Mouse (Mus musculus) megakaryocyte, embryonic 14.5 days (primary cell): ENCODE measurements around the gene Cd163. TPM values are rescaled to one million over a fixed set of nuclear protein-coding genes. Genes with fewer than 3 reads are reported as not detected.

Experiments
- H3K27me3 ChIP-seq: replicated peaks from 2 replicates; pipeline ENCODE3; 2012; ENCODE audit warnings: inconsistent platforms
- H3K36me3 ChIP-seq: replicated peaks from 2 replicates; pipeline ENCODE3; 2012; ENCODE audit warnings: low read length, inconsistent platforms, mixed read lengths
- H3K4me1 ChIP-seq: 2 replicates; pipeline ENCODE4 v1.6.1; 2012; ENCODE audit warnings: inconsistent platforms
- H3K4me3 ChIP-seq: replicated peaks from 2 replicates; pipeline ENCODE3; 2012; ENCODE audit warnings: moderate library complexity, mild to moderate bottlenecking, inconsistent platforms
- H3K9me3 ChIP-seq: 2 replicates; pipeline ENCODE4 v1.6.1; 2012; ENCODE audit warnings: inconsistent platforms
- FLI1 ChIP-seq: IDR thresholded peaks from 2 replicates; pipeline ENCODE4 v1.6.1; 2012; ENCODE audit warnings: low read length, inconsistent platforms, mixed read lengths
- GATA1 ChIP-seq: IDR thresholded peaks from 3 replicates; pipeline ENCODE4 v1.6.1; 2012; ENCODE audit warnings: mixed read lengths, low read length, inconsistent platforms, borderline replicate concordance
- polyA plus RNA-seq: library from polyadenylated mRNA; stranded (reverse); fragments of >175 nt; gene quantifications from 2 replicates; pipeline ENCODE4 v1.2.3, GENCODE M21; 2012; ENCODE audit warnings: low replicate concordance; ENCODE audit not compliant: insufficient read depth

Gene Cd163
- polyA plus RNA-seq, 1 experiment: not detected

DNA sequence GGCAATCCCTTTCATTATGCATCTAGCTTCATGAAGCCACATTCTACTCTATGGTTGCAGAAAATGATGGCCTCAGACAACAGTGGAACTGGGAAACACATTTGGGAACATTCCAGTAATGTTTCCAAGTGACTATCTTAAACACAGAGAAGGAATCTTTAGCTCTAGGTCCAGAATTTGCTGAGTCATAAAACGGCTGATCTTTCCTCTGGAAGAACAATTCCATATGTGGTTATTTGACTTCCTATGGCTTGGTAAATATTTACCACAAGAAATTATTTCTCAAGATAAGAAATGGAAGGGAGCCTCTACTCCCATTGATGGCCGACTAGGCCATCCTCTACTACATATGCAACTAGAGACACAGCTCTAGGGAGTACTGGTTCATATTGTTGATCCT, 48.8 kb downstream of the Cd163 start:
- Histone ChIP-seq H3K27me3 (peaks cover 40% of the 10 kb centered on the region), H3K4me1 (peaks cover 12% of the 10 kb centered on the region; the same call in 1 of the 2 replicates), H3K36me3 (no peaks in the 10 kb centered on the region), H3K9me3 (peaks cover 18% of the 10 kb centered on the region), H3K4me3 (no peak overlapping the region)
- no peak for TF ChIP-seq GATA1
- no peak for TF ChIP-seq FLI1

DNA sequence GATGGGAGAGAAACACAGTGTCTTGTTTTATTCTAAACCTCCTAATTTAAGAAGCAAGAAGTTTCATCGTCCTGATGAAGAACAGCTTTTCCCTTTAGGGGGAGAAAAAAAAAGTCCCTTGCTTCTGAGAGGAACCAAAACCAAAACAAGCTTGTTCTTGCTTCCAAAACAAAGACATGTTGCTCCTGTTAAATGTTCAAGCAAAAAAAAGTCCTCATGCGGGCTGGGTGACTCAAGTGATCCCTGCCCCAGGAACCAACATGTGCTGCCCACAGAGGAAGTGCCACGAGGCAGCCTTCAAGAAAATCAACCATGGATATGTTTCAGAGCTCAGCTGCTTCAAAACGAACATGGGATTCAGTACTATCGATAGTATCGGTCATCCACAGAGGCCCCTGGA, 54.5 kb downstream of the Cd163 start:
- TF ChIP-seq GATA1 (no peak), FLI1 (no peak)

GRCm38 (mm10) chr6:124360549-124360948, 56.1 kb downstream of the Cd163 start:
- Histone ChIP-seq H3K4me3 (no peak overlapping the region), H3K27me3 (peaks cover 36% of the 10 kb centered on the region), H3K9me3 (no peaks in the 10 kb centered on the region), H3K4me1 (peaks cover 9% of the 10 kb centered on the region; the same call in 1 of the 2 replicates), H3K36me3 (no peaks in the 10 kb centered on the region)
- TF ChIP-seq FLI1: no peak
- no peak for TF ChIP-seq GATA1

More for the DNA sequence above, 54.5 kb downstream of the Cd163 start:
- Histone ChIP-seq H3K9me3 (no peaks in the 10 kb centered on the region), H3K27me3 (peaks cover 36% of the 10 kb centered on the region), H3K36me3 (no peaks in the 10 kb centered on the region), H3K4me1 (peaks cover 9% of the 10 kb centered on the region; the same call in 1 of the 2 replicates), H3K4me3 (no peak overlapping the region)

GRCm38 (mm10) chr6:124364328-124364727, 59.9 kb downstream of the Cd163 start:
- Histone ChIP-seq H3K4me1 (peaks cover 5% of the 10 kb centered on the region; the same call in 1 of the 2 replicates), H3K9me3 (peaks cover 4% of the 10 kb centered on the region; the same call in 1 of the 2 replicates), H3K4me3 (no peak overlapping the region), H3K36me3 (no peaks in the 10 kb centered on the region), H3K27me3 (peaks cover 46% of the 10 kb centered on the region)
- no peak for TF ChIP-seq GATA1
- no peak for TF ChIP-seq FLI1

GRCm38 (mm10) chr6:124373584-124374206, 69.2 kb downstream of the Cd163 start:
- H3K27me3 ChIP-seq: peaks cover 53% of the 10 kb centered on the region
- no peaks in the 10 kb centered on the region for H3K36me3 ChIP-seq
- no peak overlapping the region for H3K4me3 ChIP-seq
- TF ChIP-seq FLI1 (no peak), GATA1 (no peak)
- peaks cover 49% of the 10 kb centered on the region for H3K4me1 ChIP-seq
- no peaks in the 10 kb centered on the region for H3K9me3 ChIP-seq

DNA sequence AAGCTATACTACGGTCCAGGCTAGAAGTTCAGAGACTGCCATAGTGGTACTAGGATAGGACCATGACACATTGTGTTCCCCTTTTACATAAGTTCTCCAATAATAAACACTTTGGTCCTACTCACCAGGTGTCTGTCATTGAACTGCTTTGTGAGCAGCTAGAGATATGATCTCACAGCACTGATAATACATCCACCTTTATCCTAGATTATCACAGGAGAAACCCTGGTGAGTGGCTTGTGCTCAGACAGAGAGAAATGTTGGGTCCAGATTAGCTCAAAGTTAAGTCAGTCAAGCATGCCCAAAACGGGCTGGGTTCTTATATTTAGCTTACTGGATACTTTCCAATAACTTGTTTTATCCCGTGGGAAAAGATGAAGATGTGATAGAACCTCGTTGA, 70.2 kb downstream of the Cd163 start:
- H3K4me1 ChIP-seq: peaks cover 52% of the 10 kb centered on the region
- no peaks in the 10 kb centered on the region for H3K36me3 ChIP-seq
- H3K27me3 ChIP-seq: peaks cover 49% of the 10 kb centered on the region
- TF ChIP-seq GATA1 (no peak), FLI1 (no peak)
- no peak overlapping the region for H3K4me3 ChIP-seq
- H3K9me3 ChIP-seq: no peaks in the 10 kb centered on the region

- TF ChIP-seq FLI1 (peak; percentile 70; the same call in 1 of the 2 replicates), GATA1 (no peak; the same call in 2 of the 3 replicates)
- H3K27me3 ChIP-seq: peaks cover 42% of the 10 kb centered on the region
- no peaks in the 10 kb centered on the region for H3K36me3 ChIP-seq
- no peaks in the 10 kb centered on the region for H3K9me3 ChIP-seq
- H3K4me3 ChIP-seq: peak overlapping the region; percentile 83
- peaks cover 53% of the 10 kb centered on the region for H3K4me1 ChIP-seq
Measured at GRCm38 (mm10) chr6:124375435-124375884, 71.0 kb downstream of the Cd163 start.

GRCm38 (mm10) chr6:124376311-124376710, 71.9 kb downstream of the Cd163 start:
- TF ChIP-seq FLI1 (no peak), GATA1 (no peak)
- Histone ChIP-seq H3K9me3 (no peaks in the 10 kb centered on the region), H3K36me3 (no peaks in the 10 kb centered on the region), H3K4me3 (no peak overlapping the region), H3K27me3 (peaks cover 37% of the 10 kb centered on the region), H3K4me1 (peaks cover 53% of the 10 kb centered on the region)

DNA sequence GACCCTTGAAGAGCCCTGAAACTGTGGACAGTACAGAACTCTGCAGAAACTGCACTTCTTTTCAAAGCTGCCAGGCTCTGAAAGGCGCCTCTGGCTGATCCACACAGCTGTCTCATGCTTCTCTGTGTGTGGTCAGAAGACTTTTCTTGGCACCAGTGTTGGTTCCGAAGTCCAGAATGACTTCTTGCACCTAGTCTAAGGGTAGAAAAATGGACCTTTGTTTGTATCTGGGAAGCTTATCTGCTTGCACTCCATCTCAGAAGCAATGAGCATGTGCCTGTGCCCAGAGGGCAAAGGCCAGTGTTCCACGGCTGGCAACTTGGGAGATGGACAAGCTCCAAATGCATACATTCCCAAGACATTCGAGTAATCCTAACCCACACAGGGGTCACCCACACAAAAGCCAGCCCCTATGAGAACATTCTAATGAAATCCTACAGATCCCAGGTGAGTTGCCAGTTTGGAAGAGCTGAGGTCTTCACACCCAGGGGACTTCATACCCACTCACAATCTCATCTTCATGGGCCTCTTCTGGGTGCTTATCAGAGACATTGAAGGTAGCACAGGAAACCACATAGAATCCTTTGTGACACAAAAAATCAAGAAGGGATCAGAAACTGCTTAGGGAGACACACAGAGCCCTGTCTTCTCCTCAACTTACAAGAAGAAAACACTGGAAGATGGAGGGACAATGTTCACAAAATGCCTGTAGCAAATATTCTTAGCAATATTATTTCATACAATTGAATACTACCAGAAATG, 73.2 kb downstream of the Cd163 start:
- H3K36me3 ChIP-seq: no peaks in the 10 kb centered on the region
- H3K27me3 ChIP-seq: peaks cover 26% of the 10 kb centered on the region
- TF ChIP-seq GATA1 (no peak), FLI1 (no peak)
- no peaks in the 10 kb centered on the region for H3K9me3 ChIP-seq
- H3K4me3 ChIP-seq: no peak overlapping the region
- peaks cover 52% of the 10 kb centered on the region for H3K4me1 ChIP-seq

DNA sequence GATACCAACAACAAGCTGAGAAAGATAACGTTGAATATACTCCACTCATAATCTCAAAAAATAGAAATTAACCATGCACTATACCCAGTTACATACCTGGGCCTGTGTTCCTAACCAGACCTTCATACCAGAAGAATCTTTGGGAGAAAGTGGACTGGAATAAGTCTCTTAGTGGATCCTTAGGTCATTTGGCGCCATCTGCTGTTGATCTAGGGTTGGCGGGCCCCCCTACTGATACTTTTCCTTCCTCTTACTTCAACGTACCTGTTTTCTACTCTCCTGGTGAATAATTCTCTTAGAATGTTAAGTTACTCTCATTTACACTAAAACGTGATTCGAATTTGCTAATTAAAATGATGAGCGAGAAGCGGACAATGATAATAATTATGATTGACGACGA, 74.9 kb downstream of the Cd163 start:
- Histone ChIP-seq H3K9me3 (no peaks in the 10 kb centered on the region), H3K4me1 (peaks cover 38% of the 10 kb centered on the region), H3K36me3 (no peaks in the 10 kb centered on the region), H3K4me3 (no peak overlapping the region), H3K27me3 (peaks cover 24% of the 10 kb centered on the region)
- TF ChIP-seq GATA1: no peak
- TF ChIP-seq FLI1: no peak

Other genes starting within 250 kb of the Cd163 start
- not detected in 2 replicates for gene Vmn2r27, start 72.8 kb upstream of the Cd163 start, polyA plus RNA-seq
- 4.7 and 7.5 TPM in 2 replicates for gene Pex5, start 110.4 kb downstream of the Cd163 start, polyA plus RNA-seq
- 35.8 and 76.2 TPM in 2 replicates for gene Clstn3, start 160.1 kb downstream of the Cd163 start, polyA plus RNA-seq
- gene C1rl, start 188.5 kb downstream of the Cd163 start, polyA plus RNA-seq: 0.96 TPM in 1 of 2 replicates, not detected in the other
- 0.54 TPM in 1 of 2 replicates, not detected in the other for gene C1ra, start 207.7 kb downstream of the Cd163 start, polyA plus RNA-seq
- gene C1s1, start 237.7 kb downstream of the Cd163 start, polyA plus RNA-seq: 0.04 TPM in 1 of 2 replicates, not detected in the other